Mouse (Mus musculus): ENCODE results near the gene Eif3b. TPM values are rescaled to one million over a fixed set of nuclear protein-coding genes. Genes with fewer than 3 reads are reported as not detected.

Eif3b gene
- total RNA-seq (2023): 47.9 TPM in 2 replicates

GRCm38 (mm10) chr5:140418489-140419441 is at the start of gene Eif3b:
TSS of gene Eif3b (plus strand) at chr5:140419328.

GRCm38 (mm10) chr5:140388588-140389576 is 30.2 kb upstream of the Eif3b start, which contains the start of gene Snx8:
TSS of gene Snx8 (minus strand) at chr5:140389262.

GRCm38 (mm10) chr5:140445345-140445744 is 26.2 kb downstream of the Eif3b start, which contains the start of gene Gm4869:
TSS of gene Gm4869 (plus strand) at chr5:140445645.

Other genes with a start within 250 kb of the Eif3b start
- 24.5 and 30.9 TPM in 2 replicates for gene Mad1l1, start 97.8 kb upstream of the Eif3b start, total RNA-seq (2023)
- gene Nudt1, start 97.7 kb upstream of the Eif3b start, total RNA-seq (2023): 4.6 and 6.9 TPM in 2 replicates
- 1.3 and 1.9 TPM in 2 replicates for gene Mrm2, start 87.4 kb upstream of the Eif3b start, total RNA-seq (2023)
- 10.1 and 23.5 TPM in 2 replicates for gene Snx8, start 30.1 kb upstream of the Eif3b start, total RNA-seq (2023)
- not detected in 2 replicates for gene Gm4869, start 26.3 kb downstream of the Eif3b start, total RNA-seq (2023)
- gene Chst12, start 86.2 kb downstream of the Eif3b start, total RNA-seq (2023): 109 and 110 TPM in 2 replicates
- not detected in 2 replicates for gene Grifin, start 145.7 kb downstream of the Eif3b start, total RNA-seq (2023)
- gene Lfng, start 188.0 kb downstream of the Eif3b start, total RNA-seq (2023): 60.4 and 65.0 TPM in 2 replicates
- gene Ttyh3, start 229.7 kb downstream of the Eif3b start, total RNA-seq (2023): 94.7 and 115 TPM in 2 replicates

Data from neutrophil, adult 65 days (primary cell).